Mouse (Mus musculus) kidney, postnatal 10 days (tissue): ENCODE measurements at regions not wholly inside any gene's neighbourhood (a gene's known extent, or its start where the extent isn't known, plus 50 kb on each side); places are given as distances from the start of the nearest gene placed in this dataset.

ENCODE experiments used
- DNase-seq: peaks from one replicate; pipeline ENCODE4 v3.0.0; 2021; ENCODE audit warnings: mixed read lengths

GRCm38 (mm10) chr9:61756801-61757342 lies 157.5 kb downstream of the Rplp1 start:
- DNase-seq, result no peak

GRCm38 (mm10) chr9:61756224-61756800 lies 158.0 kb downstream of the Rplp1 start:
- DNase-seq, result no peak

- DNase-seq, result no peak
Observed at GRCm38 (mm10) chr9:61755311-61755710, 159.0 kb downstream of the Rplp1 start.

DNA sequence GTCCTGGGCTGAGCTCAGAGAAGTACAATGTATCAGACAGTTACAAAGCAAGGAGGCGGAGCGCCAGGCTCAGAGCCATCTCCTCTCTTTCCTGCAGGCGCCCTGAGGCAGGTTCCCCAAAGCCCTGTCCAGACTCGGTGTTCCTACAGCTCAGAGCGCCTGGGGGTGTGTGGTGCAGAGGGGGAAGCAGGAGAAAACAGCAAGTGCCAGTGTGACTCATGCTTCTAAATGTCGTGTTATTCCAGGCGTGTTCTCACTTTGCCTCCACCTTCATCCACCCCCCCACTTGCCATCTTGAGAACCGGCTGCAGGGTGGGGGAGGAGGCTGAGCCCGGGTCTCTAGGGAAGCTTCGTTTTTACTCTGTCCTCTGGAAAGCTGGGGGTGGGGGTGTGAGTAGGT lies 160.5 kb downstream of the Rplp1 start:
- DNase-seq, result peak; percentile 16

GRCm38 (mm10) chr9:61749201-61749600 lies 165.1 kb downstream of the Rplp1 start:
- no peak for DNase-seq

DNA sequence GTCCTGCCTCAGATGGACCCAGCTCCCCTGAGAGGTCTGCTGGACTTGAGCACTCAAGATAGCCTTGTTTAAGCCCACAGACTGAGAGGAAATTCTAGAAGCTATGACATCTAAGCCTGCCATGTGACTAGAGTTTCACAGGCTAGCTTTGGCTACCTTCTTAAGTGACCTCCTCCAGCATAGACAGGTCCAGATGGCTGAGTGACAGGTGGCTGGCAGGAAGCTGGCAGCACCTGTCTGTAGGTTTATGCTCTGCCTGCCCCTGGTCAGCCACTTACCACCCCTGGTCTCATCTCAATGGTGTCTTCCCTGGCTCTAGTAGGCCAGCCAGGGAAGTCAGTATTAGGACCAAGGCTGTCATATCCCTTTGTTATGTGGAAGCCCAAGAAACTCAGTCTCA lies 165.9 kb downstream of the Rplp1 start:
- no peak for DNase-seq

DNA sequence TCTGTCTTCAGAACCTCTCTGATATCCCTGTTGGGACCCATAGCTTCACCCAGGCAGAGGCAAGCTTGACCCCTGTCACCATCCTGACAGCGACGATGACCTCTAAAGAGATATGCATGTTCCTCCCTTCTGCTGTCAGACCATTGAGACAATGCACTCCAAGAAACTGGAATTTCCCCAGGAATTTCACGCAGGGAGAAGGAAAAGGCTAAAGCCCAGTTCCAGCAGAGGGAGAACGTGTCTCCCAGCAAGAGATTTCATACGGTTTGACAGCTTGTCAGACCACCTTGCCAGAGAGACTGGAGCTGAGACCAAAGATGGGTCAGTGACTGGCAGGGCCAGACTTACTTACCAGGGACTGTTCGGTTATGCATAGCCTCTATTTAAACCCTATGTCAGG lies 167.9 kb downstream of the Rplp1 start:
- DNase-seq, result no peak

GRCm38 (mm10) chr9:61745301-61745801 lies 169.0 kb downstream of the Rplp1 start:
- DNase-seq, result peak; percentile 63

- no peak for DNase-seq
Observed at GRCm38 (mm10) chr9:61733540-61733939, 180.8 kb downstream of the Rplp1 start.

DNA sequence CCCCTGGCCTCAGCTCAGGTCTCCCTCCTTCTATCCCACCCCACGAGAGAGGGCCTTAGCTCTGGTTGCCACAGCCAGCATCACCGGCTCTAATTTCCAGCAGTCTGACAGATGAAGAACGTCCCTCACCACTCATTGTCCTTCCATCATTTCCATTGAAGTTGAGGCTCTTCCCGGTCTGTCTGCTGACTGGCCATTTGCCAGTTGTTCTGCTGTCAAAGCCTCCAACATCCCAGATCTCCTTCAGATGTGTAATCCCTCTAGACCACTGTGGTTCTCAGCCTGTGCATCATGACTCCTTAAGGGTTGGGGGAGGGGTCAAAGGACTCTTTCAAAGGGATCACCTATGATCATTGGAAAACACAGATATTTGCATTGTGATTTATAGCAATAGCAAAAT lies 181.6 kb downstream of the Rplp1 start:
- no peak for DNase-seq

- no peak for DNase-seq
Observed at GRCm38 (mm10) chr9:61728115-61728514, 186.2 kb downstream of the Rplp1 start.

GRCm38 (mm10) chr9:61727651-61728050 lies 186.7 kb downstream of the Rplp1 start:
- no peak for DNase-seq

- no peak for DNase-seq
Observed at GRCm38 (mm10) chr9:61724070-61724469, 190.3 kb downstream of the Rplp1 start.

DNA sequence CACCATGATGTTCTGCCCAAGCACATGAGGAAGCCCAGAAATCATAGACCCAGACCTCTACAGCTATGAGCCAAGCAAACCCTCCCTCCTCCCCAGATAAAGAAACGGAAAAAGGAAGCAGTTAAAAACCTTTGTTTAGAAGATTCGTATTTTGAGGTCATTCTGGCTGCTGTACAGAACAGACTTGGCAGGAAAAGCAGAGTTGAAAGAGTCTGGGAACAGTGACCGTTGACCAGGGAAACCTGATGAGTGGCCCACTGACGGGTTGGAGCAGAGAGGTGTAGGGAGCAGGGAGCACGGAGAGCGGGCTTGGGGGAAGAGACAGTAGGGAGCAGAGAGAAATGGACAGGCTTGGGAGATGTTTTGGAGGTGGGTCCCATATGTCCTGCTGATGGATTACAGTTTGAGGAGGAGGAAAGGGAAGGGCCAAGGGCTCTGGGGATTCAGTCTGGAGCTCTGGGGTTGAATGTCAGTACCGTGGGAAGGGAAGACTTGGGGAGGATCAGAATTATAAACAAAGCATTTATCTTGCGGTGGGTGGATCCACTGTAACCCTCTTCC lies 191.2 kb downstream of the Rplp1 start:
- DNase-seq, result peak; percentile 69

GRCm38 (mm10) chr9:61721851-61722250 lies 192.5 kb downstream of the Rplp1 start:
- DNase-seq, result no peak

GRCm38 (mm10) chr9:61721071-61721470 lies 193.3 kb downstream of the Rplp1 start:
- DNase-seq, result no peak

DNA sequence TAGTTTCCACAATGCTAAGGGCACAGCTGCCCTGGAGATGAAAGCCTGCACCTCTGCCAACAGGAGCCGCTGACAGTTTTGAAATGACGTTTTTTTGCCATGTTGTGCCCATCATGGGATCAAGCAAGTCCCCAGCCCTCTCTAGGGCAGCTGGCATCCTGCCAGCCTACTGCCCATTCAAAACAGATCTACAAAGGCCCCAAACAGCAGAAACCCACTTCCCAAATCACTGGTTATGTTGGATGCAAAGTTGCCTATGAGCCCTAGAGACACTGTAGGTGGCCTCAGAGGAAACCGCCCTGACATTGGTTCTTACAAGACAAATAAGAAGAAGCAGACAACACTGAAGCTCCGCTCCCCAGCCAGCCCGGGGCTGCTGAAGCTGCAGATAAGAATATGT lies 194.1 kb downstream of the Rplp1 start:
- DNase-seq, result no peak

DNA sequence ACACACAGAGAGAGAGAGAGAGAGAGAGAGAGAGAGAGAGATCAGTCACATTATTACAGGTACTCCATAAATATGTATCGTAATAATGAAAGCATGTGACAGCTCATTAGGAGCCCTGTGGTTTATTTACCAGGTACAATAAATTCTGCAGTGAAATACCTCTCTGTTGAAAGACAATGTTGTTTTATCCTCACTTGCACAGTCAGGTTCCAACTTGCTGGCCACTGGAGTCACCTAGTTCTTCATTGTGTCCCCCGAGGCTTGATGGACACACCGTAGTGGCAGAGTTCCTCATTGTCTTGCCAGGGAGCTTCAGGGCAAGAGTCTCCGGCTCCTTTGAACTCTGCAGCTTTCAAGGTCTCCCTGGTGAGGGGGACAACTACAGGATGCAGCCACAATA lies 197.6 kb downstream of the Rplp1 start:
- DNase-seq, result no peak

GRCm38 (mm10) chr9:61714331-61715035 lies 199.9 kb downstream of the Rplp1 start:
- DNase-seq, result peak; percentile 28

- no peak for DNase-seq
Observed at GRCm38 (mm10) chr9:61713806-61714205, 200.5 kb downstream of the Rplp1 start.

- DNase-seq, result peak; percentile 64
Observed at GRCm38 (mm10) chr9:61711296-61711695, 203.0 kb downstream of the Rplp1 start.

DNA sequence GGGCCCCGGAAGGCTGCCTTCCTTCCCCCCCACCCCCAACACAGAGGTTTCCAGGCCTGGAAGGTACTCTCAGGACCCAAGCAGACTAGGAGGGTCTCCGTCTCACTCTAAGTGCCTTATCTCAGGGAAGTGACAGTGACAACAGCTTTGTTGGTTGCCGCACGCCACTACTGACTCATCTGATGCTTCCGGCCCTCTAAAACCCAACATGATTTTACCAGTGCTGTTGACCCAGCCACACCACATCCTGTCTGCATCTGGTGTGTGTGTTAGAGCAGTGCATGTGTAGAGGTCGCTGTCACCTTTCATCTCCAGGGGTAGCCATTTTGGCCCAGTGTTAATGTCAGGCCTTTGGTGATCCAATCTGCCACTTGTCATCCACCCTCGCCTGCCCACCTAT lies 206.5 kb downstream of the Rplp1 start:
- no peak for DNase-seq

GRCm38 (mm10) chr9:61707296-61707695 lies 207.0 kb downstream of the Rplp1 start:
- no peak for DNase-seq

DNA sequence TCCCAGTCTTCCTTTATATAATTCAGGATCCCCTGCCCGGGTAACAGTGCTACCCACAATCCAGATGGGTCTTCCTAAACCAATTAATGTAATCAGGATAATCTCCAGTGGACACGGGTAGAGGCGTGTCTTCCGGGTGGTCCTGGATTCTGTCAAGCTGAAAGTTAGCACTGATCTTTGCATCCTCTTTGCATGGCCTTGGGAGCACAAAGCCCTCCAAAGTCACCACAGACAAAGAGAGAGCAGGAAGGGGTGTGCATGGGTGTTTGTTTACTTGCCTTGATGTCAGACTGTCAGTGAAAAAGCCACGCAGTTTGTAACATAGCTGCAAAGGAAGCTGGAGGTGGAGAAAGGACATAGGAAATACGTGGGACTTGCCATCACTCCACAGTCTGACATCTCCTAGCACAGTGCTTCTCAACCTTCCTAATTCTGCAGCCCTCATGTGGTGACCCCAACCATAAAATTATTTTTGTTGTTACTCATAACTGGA lies 208.0 kb downstream of the Rplp1 start:
- DNase-seq, result no peak
